Mouse (Mus musculus) right cerebral cortex, adult 18-20 months (tissue): ENCODE data around the gene Ctr9.
A peak's percentile ranks its signal among the peaks of the same experiment; 100 is the strongest.

Source experiments
- DNase-seq: peaks from one replicate; pipeline ENCODE4 v3.0.0; 2022; ENCODE audit warnings: mixed read lengths

Ctr9 gene

GRCm38 (mm10) chr7:111048920-111049319 is 20.2 kb downstream of the Ctr9 start:
- no peak for DNase-seq

GRCm38 (mm10) chr7:111049652-111050421 is 21.1 kb downstream of the Ctr9 start:
- DNase-seq = peak; percentile 52

DNA sequence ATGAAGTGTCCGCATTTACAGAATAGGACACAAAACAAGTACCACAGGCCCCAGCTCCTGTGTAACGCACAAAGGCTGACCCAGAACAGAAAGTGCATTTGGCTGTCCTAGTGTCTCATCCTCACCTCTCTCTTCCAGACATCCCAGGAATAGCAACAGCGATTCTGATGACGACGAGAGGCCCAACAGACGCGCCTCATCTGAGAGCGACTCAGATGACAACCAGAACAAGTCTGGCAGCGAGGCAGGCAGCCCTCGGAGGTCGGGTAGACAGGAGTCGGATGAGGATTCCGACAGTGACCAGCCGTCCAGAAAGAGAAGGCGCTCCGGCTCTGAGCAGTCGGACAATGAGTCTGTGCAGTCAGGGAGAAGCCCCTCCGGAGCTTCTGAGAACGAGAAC is 26.5 kb downstream of the Ctr9 start:
- DNase-seq = no peak

GRCm38 (mm10) chr7:111055984-111056657 is 27.4 kb downstream of the Ctr9 start:
- no peak for DNase-seq

DNA sequence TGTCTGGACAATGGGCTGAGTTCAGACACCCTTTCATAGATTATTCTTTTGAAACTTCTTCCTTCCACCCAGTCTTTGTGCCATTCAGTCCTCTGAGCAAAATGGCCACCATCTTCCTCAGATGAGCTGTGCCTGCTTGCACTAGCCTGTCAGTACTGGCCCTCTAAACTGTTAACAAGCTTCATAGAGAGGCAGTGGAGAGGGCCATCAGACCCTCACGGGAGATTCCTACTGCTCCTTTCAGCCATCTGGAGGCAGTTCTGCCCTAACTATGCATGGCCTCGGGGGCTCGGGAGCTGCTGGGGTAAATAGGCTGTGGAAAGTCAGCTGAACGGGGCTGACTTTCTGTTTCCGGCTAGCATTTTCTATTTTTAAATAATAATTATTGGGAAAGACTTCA is 30.8 kb downstream of the Ctr9 start:
- no peak for DNase-seq

DNA sequence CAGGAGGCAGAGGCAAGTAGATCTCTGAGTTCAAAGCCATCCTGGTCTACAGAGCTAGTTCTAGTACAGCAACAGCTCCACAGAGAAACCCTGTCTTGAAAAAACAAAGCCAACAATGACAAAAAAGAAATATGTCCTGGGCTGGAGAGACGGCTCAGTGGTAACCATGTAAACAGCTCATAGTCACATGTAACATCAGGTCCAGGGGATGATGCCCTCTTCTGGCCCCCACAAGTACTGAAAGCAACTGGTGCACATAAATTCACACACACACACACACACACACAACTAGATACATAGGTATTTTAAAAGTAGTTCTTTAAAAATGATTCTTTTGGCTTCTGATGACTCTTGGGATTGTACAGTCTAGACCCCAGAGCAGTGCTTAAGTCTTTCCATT is 34.2 kb downstream of the Ctr9 start:
- no peak for DNase-seq

GRCm38 (mm10) chr7:111068181-111068580 is 39.4 kb downstream of the Ctr9 start:
- DNase-seq = no peak

- DNase-seq = no peak
Observed at GRCm38 (mm10) chr7:111069439-111070166, 40.9 kb downstream of the Ctr9 start.

GRCm38 (mm10) chr7:111070167-111070496 is 41.4 kb downstream of the Ctr9 start:
- DNase-seq = no peak

GRCm38 (mm10) chr7:111072410-111072809 is 43.7 kb downstream of the Ctr9 start:
- DNase-seq = no peak

- no peak for DNase-seq
Observed at GRCm38 (mm10) chr7:111075288-111075687, 46.5 kb downstream of the Ctr9 start.

GRCm38 (mm10) chr7:111078271-111078670 is 49.5 kb downstream of the Ctr9 start:
- DNase-seq = no peak

GRCm38 (mm10) chr7:111080026-111080425 is 51.3 kb downstream of the Ctr9 start:
- no peak for DNase-seq

GRCm38 (mm10) chr7:111080876-111081275 is 52.1 kb downstream of the Ctr9 start:
- DNase-seq = no peak

DNA sequence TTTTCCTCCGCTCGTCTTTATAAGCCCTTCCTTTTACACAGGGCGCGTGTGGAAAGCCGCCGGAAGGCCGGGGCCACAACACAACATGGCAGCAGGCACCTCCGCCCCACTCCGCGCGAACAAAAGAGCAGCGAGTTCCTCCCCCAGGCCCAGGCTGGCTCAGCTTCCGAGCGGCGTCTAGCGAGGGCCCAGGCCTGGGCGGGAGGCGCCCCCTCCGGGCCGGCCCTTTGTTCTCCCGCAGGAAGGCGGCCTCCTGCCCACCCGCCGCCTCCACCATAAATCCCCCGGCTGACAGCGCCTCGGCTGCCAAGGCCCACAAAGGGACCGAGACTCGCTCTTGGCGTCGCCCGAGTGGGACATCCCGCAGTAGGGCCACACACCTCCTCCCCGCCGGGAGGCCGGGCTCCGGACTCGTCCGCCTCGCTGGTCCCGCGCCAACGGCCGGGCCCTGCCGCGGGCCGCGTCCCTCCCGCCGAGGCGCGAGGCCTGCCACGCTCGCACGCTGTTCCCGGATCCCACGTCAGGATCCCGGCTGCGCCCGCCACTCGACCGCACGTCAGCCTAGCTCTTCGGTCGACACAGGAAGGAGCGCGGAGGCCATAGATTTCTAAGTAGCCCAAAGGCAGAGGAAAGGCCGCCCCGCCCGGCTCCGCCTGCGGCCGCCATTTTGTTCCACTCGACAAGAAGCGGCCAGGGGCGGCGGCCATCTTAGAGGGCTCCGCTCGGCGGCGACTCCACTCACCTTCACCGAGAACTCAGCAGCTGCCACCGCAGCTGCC is 53.5 kb downstream of the Ctr9 start:
- DNase-seq = peak; percentile 79

GRCm38 (mm10) chr7:111082822-111083732 is 54.3 kb downstream of the Ctr9 start, which contains the start of gene Eif4g2:
Gene Eif4g2, minus strand, starts transcription at chr7:111083030.
- peak; percentile 100 for DNase-seq

DNA sequence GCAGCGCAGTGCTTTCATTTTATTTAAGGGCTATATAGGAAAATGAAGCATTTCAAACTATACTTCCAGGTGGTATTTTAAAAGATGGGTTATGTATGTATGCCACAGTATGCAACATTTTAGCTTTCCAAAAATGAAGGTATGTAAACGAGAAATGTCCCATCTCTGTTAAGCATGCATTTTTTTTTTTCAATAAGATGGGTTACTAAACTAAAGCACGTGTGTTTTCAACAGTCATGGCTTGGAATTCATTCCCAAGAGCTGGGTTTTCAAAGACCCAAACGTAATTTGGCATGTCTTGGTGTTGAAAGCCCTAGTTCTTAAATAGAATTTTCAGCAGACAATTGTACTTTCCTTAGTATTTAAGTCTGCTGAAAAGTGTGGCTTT is 55.0 kb downstream of the Ctr9 start:
- DNase-seq = no peak

DNA sequence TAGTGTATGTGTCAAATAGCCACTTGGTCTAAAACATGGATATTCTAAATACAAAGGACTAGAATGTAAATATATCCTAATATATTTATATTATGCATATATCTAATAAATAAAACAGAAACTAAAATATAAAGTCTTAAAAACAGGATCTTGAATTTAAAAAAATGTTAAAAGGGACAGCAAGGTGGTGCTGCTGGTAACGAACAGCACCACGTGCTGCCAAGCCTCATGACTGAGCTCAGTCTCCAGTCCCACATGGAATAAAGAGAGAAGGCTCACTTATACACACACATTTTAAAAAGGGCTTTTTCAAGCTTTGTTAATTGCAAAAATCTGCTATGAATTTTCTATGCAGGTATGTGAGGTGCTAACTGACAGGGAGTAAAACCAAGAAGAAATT is 55.7 kb downstream of the Ctr9 start:
- DNase-seq = no peak

DNA sequence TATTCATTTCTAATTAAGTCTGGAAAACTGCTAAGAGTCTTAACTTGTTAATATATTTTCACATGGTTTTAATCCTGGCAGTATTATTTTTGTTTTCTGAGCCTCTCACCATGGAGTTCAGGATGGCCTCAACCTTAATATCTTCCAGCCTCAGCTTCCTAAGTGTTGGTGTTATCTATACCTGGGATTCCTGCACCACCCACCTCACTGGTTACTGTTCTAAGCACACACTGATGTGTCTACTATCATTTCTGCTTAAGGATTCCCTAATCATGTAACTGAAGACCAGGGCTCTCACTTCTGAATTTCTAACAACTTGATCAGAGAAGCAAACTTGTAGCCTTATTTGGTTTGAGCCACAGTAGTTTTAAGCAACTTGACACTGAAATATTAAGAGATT is 56.4 kb downstream of the Ctr9 start:
- no peak for DNase-seq

- no peak for DNase-seq
Observed at GRCm38 (mm10) chr7:111095169-111095568, 66.4 kb downstream of the Ctr9 start.

GRCm38 (mm10) chr7:111098196-111098595 is 69.4 kb downstream of the Ctr9 start:
- DNase-seq = no peak
